Mouse (Mus musculus): Measurements from ENCODE around the gene Sirpb1a. TPM values are rescaled to one million over a fixed set of nuclear protein-coding genes. Genes with fewer than 3 reads are reported as not detected.
"Not testable (repeated sequence)": the region's sequence is repeated elsewhere in the genome, so short reads cannot be mapped to it uniquely, and the experiment has no call there.

Gene Sirpb1a
- not detected for total RNA-seq (2021)

- DNase-seq (ENCODE audit: extremely low spot score in 1 of 2, low spot score in 1 of 2), result not testable (repeated sequence)
Measured at GRCm38 (mm10) chr3:15426447-15426846, at the start of gene Sirpb1a. Gene Sirpb1a (minus strand): TSS chr3:15426520.

GRCm38 (mm10) chr3:15474831-15475230 lies 48.5 kb upstream of the Sirpb1a start:
- not testable (repeated sequence) for DNase-seq (ENCODE audit: extremely low spot score in 1 of 2, low spot score in 1 of 2)

- not testable (repeated sequence) for DNase-seq (ENCODE audit: extremely low spot score in 1 of 2, low spot score in 1 of 2)
Measured at GRCm38 (mm10) chr3:15470158-15470557, 43.8 kb upstream of the Sirpb1a start.

- not testable (repeated sequence) for DNase-seq (ENCODE audit: extremely low spot score in 1 of 2, low spot score in 1 of 2)
Measured at GRCm38 (mm10) chr3:15443936-15444335, 17.6 kb upstream of the Sirpb1a start.

GRCm38 (mm10) chr3:15439844-15440243 lies 13.5 kb upstream of the Sirpb1a start:
- not testable (repeated sequence) for DNase-seq (ENCODE audit: extremely low spot score in 1 of 2, low spot score in 1 of 2)

GRCm38 (mm10) chr3:15427917-15428316 lies 1.6 kb upstream of the Sirpb1a start:
- DNase-seq (ENCODE audit: extremely low spot score in 1 of 2, low spot score in 1 of 2), result no peak

- DNase-seq (ENCODE audit: extremely low spot score in 1 of 2, low spot score in 1 of 2), result not testable (repeated sequence)
Measured at GRCm38 (mm10) chr3:15355690-15356089, 70.6 kb downstream of the Sirpb1a start.

- DNase-seq (ENCODE audit: extremely low spot score in 1 of 2, low spot score in 1 of 2), result not testable (repeated sequence)
Measured at GRCm38 (mm10) chr3:15350318-15350717, 76.0 kb downstream of the Sirpb1a start.

- not testable (repeated sequence) for DNase-seq (ENCODE audit: extremely low spot score in 1 of 2, low spot score in 1 of 2)
Measured at GRCm38 (mm10) chr3:15345606-15346005, 80.7 kb downstream of the Sirpb1a start.

GRCm38 (mm10) chr3:15340287-15340686 lies 86.0 kb downstream of the Sirpb1a start:
- no peak for DNase-seq (ENCODE audit: extremely low spot score in 1 of 2, low spot score in 1 of 2)

- no peak for DNase-seq (ENCODE audit: extremely low spot score in 1 of 2, low spot score in 1 of 2)
Measured at GRCm38 (mm10) chr3:15334182-15334581, 92.1 kb downstream of the Sirpb1a start.

- DNase-seq (ENCODE audit: extremely low spot score in 1 of 2, low spot score in 1 of 2), result no peak
Measured at GRCm38 (mm10) chr3:15332063-15332462, 94.3 kb downstream of the Sirpb1a start, which contains the start of gene Gm9733. Gene Gm9733 (minus strand): TSS chr3:15332302.

GRCm38 (mm10) chr3:15331545-15331944 lies 94.8 kb downstream of the Sirpb1a start:
- DNase-seq (ENCODE audit: extremely low spot score in 1 of 2, low spot score in 1 of 2), result no peak

GRCm38 (mm10) chr3:15329549-15329948 lies 96.8 kb downstream of the Sirpb1a start:
- DNase-seq (ENCODE audit: extremely low spot score in 1 of 2, low spot score in 1 of 2), result no peak

Other genes starting within 250 kb of the Sirpb1a start
- not detected for gene Gm9733, start 94.2 kb downstream of the Sirpb1a start, total RNA-seq (2021)
- gene Sirpb1b, start 148.5 kb upstream of the Sirpb1a start, total RNA-seq (2021), result not detected